Mouse (Mus musculus): ENCODE data around the gene Galnt2. TPM values are rescaled to one million over a fixed set of nuclear protein-coding genes. Genes with fewer than 3 reads are reported as not detected.

The Galnt2 gene
- total RNA-seq, 4 experiments from 2014 or later, result 33.7 to 48.5 (median 40.8) TPM

- no peak for DNase-seq (ENCODE audit: low spot score in 2 of 2)
Observed at GRCm38 (mm10) chr8:124234496-124234895, 3.3 kb downstream of the Galnt2 start.

DNA sequence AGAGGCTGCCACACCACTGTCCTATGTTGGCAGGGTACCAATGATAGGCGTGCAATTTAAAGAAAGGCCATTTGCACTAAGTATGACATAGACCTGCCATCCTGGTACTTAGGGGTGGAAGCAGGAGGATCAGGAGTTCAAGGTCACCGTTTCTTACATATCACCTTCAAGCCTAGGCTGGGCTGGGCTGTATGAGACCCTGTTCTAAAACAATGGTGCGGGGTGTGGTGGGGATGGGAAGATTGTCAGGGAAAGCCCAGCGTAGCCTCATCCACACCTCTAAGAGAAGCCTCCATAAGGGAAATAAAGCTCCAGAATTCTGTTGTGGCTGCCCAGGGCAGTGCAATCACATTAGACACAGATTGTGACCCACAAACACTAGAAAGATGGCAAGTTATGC, 4.3 kb downstream of the Galnt2 start:
- no peak for DNase-seq (ENCODE audit: low spot score in 2 of 2)

- no peak for DNase-seq (ENCODE audit: low spot score in 2 of 2)
Observed at GRCm38 (mm10) chr8:124239350-124239749, 8.2 kb downstream of the Galnt2 start.

DNA sequence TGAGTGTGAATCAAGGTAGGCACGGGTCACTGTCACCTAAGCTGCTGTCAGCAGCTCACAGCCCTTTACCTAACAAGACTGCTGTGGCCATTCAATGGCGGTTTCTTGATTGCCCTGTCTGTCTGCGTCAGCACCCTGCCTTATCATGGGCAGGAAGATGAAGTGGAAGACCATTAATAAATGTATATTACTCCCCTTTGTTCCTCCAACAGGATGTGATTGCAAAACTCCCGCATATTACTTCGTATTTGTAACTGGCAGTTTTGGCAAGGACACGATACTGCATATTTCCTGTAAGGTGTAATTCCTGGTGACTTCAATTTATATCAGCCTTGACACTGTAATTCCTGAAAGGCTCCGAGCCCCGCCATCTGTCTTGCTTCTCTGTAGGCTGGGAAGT, 9.7 kb downstream of the Galnt2 start:
- no peak for DNase-seq (ENCODE audit: low spot score in 2 of 2)

- DNase-seq (ENCODE audit: low spot score in 2 of 2), result no peak
Observed at GRCm38 (mm10) chr8:124242208-124242607, 11.0 kb downstream of the Galnt2 start.

DNA sequence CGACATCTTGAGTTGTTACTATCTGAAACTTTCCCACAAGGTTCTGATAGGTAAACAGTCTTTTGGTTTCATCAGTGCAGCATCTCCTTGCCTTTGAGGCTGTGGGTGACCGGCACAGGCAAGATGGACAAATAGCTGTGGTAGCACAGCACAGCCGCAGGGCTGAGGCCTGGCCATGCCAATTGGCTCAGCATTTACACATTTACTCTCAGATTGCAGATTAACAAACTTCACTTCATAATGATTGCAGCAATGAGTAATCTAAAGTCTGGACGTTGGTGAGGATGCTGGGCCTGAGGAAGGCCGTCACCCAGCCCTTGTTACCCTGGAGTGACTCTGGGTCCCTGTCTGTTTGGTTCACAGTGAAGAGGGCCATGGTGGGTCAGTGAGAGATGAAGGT, 11.7 kb downstream of the Galnt2 start:
- DNase-seq (ENCODE audit: low spot score in 2 of 2), result no peak

DNA sequence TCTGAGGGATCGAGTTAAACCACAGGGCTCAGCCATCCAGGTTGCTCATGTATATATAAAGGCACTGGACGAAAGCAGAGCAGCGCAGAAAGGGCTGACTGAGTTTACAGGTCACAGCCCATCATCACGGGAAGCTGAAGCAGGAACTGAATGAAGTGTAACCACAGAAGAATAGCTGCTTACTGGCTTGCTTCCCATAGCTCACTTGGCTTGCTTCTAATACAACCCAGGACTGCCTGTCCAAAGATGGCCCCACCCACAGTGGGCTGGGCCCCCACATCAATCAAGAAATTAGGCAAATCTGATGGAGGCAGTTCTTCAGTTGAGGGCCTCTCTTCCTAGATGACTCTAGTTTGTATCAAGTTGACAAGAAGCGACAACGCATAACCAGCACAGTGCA, 16.4 kb downstream of the Galnt2 start:
- DNase-seq (ENCODE audit: low spot score in 2 of 2), result no peak

DNA sequence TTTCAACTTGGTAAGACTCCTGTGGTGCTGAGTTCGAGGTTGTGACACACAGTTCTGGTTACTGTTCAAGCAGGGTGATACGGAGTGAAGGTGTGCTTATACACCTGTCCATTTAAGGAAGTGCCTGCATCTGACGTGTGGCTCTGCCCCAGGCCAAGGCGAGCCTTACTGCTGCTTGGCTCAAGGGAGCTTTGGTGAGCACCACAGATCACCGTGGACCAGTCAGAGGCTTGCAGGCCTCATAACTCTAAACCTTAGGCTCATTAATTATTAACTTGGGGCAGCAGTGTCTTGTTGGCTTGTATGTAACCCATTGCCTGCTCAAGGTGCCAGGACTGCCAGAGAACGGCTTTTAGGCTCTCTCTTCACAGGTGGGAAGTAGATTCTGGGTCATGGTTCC, 17.5 kb downstream of the Galnt2 start:
- DNase-seq (ENCODE audit: low spot score in 2 of 2), result no peak

- DNase-seq (ENCODE audit: low spot score in 2 of 2), result no peak
Observed at GRCm38 (mm10) chr8:124250255-124250654, 19.1 kb downstream of the Galnt2 start.

DNA sequence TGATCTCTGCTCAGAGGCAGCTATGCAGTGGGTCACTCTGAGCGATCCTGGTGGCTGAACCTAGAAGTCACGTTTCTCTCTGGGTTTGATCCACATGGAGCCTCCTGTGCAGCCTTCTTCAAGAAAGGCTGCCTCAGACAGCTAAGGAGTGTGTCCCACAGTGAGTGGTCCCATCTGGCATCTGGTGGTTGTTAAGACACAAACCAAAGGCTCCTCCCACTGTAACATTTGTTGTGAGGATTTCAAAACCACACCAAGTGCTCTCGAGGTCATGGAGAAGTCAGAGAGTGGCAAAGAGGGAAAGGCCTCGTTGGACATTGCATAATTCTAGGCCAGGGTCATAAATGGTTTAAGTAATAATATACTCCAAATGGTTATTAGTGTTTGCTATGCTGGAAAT, 19.6 kb downstream of the Galnt2 start:
- no peak for DNase-seq (ENCODE audit: low spot score in 2 of 2)

DNA sequence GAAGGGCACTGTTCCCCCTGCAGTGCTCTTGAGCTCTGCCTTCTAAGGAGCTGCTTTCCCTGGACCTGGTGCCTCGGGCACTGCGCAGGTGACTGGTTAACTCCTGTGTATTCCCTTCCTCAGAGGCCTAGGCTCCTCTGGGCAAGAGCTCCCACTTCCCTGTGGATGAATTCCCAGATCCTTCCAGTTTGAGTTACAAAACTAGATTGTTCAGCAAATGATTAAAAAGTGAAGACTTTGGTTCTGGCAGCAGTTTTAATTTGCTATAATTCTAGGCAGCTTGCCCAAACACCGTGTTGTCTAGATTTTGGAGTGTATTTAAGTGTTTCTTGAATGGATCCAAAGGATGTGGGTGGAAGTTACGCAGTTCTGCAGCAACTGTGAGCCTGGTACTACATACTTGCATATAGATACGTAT, 21.4 kb downstream of the Galnt2 start:
- peak in 1 of 2 experiments; percentile 40 for DNase-seq (ENCODE audit: low spot score in 2 of 2)

- DNase-seq (ENCODE audit: low spot score in 2 of 2), result no peak
Observed at GRCm38 (mm10) chr8:124253939-124254338, 22.7 kb downstream of the Galnt2 start.

DNA sequence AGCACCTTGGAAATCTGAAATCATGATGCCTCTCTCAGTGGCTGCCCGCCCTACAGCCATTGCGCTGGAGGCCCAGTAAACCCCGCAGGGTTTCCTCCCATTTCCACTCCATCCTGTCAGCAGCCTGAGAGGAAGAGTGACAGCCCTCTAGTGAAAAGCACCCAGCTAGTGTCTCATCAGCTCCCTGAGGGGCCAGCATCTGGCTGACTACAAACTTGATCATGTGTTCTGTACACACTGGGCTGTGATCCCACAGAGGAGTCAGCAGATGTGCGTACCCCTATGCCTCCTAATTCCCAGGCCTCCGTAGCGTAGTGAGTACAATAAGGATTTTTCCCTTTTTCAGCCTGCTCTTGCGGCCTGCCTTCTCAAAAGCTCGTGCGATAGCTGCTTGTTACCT, 25.6 kb downstream of the Galnt2 start:
- no peak for DNase-seq (ENCODE audit: low spot score in 2 of 2)

- DNase-seq (ENCODE audit: low spot score in 2 of 2), result peak; percentile 40 to 68
Observed at GRCm38 (mm10) chr8:124257363-124257762, 26.2 kb downstream of the Galnt2 start.

- no peak for DNase-seq (ENCODE audit: low spot score in 2 of 2)
Observed at GRCm38 (mm10) chr8:124259146-124259545, 28.0 kb downstream of the Galnt2 start.

DNA sequence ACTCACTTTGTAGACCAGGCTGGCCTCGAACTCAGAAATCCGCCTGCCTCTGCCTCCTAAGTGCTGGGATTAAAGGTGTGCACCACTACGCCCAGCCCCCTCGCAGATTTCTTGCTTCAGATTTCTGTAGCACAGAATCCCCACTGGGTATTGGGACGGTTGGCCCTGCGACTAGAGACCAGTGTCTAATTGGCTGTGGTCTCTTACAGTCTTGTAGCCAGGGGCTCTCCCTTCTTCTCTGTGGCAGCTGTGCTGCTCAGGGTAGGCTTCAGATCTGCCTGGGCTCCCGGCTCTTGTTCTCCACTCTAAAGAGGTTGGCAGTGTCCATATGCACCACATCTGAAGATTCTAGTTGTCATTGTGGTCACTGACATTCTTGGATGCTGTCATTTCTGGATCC, 28.7 kb downstream of the Galnt2 start:
- no peak for DNase-seq (ENCODE audit: low spot score in 2 of 2)

GRCm38 (mm10) chr8:124260371-124260770, 29.2 kb downstream of the Galnt2 start:
- DNase-seq (ENCODE audit: low spot score in 2 of 2), result no peak

DNA sequence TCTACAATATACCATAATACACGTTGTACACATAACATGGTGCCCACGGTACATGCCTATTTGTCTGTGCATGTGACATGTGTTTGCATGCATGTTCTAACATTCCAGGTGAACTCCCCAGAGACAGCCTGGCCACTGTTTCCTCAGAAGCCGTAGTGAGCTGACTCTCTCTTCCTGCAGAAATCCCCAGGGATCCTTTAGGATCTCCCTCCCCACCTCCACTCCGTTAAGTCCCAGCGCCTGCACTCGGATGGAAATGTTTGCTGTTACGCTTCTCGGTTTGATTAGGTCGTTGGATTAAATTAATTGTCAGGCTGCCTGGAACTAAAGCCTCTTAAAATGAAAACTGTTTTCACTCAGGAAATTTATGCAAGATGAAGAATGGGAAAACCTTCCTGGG, 31.9 kb downstream of the Galnt2 start:
- DNase-seq (ENCODE audit: low spot score in 2 of 2), result no peak

DNA sequence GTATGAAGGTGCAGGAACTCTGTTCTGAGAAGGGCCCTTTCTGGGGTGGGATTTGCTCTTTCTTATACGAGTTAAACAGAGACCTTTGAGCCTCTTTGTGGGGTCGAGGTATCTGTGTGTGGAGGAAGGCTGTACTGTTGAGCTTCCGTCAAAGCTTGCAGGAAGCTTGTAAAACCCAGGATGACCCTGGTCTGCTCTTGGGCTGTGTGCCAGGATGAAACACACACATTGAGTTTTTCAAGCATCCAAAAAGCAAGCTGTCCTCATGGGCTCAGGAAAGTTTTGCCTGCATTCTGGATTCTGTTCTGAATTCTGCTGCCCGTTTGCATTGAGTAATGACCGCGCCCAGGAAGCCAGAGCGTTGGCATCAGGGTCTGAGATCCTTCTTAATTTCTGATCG, 32.8 kb downstream of the Galnt2 start:
- no peak for DNase-seq (ENCODE audit: low spot score in 2 of 2)

DNA sequence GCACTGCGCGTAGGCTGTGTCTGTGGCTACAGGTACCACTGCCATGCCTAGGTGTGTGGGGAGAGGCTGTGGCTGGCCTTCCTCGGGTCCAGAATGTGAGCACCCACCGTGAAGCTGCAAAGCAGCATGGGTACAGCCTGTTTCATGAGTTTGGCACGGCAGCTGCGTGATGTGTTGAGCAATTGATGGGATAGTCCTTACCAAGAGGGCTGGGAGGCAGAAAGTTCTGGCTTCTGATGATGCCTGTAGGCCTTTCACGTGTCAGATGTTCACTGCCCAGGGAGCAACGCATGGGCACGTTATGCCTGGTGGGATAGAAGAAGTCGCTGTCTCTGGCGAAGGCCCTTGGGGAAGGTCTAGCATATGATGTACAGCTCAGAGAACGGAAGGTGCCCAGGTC, 33.5 kb downstream of the Galnt2 start:
- DNase-seq (ENCODE audit: low spot score in 2 of 2), result no peak

DNA sequence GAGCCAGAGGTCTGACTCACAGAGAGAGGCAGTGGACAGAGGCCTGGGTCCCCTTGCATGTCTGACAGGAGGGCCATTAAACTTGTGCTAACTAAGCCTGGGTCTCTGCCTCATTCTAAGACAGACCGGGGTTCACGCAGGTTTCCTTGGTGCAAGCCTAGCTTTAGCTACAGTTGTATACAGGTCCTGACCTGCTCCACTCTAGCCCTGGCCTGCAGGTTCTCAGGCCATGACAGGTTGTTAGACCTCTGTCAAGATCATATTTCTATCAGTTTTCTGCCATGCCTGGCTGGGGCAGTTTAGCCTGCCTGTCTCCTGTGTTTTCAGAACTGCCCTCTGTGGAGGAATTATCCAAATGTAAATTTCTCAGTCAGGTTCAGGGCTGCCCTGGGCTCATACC, 33.9 kb downstream of the Galnt2 start:
- no peak for DNase-seq (ENCODE audit: low spot score in 2 of 2)

GRCm38 (mm10) chr8:124265798-124266197, 34.6 kb downstream of the Galnt2 start:
- DNase-seq (ENCODE audit: low spot score in 2 of 2), result no peak

DNA sequence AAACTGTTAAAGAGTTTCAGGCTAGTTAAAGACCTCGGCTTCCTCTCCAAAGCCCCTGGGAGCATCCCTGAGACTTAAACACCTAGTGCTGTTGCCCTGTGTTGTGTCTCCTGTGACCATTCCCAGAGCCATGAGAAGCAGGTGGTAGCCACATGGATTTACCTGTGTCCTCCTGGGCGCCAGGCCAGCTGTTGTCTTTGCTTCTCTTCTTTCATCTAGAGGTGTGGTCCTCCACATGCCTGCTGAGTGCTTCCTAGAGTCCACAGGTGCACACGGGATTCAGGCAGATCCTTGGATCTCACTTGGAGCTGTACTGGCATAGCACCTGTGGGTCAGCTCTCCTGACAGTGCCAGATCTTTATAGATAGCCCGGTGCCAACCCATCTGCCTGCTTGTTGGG, 36.0 kb downstream of the Galnt2 start:
- DNase-seq (ENCODE audit: low spot score in 2 of 2), result no peak

DNA sequence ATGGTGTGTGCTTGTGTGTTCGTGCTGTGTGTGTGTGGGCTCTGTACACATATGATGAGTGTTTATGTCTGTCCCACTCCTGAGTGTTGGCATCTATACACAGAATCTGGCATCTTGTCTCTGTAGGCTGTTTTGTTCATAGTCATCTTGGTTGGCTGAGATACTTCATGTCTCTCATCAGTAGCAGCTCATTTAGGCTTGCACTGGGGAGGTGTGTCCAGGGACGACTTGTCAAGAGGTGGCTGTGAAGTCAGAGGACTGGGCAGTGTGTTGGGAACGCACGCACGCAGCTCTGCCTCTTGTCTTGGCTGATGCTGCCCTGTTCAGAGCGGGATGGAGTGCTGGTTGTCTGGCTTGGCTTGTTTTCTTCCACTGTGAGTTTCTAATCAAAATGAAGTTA, 39.3 kb downstream of the Galnt2 start:
- DNase-seq (ENCODE audit: low spot score in 2 of 2), result no peak
